Mouse (Mus musculus): ENCODE results near the gene Sh2d4b. TPM values are rescaled to one million over a fixed set of nuclear protein-coding genes. Genes with fewer than 3 reads are reported as not detected.

Sh2d4b gene
- polyA plus RNA-seq, 1 experiment from 2014 or later = 0.38 TPM

DNA sequence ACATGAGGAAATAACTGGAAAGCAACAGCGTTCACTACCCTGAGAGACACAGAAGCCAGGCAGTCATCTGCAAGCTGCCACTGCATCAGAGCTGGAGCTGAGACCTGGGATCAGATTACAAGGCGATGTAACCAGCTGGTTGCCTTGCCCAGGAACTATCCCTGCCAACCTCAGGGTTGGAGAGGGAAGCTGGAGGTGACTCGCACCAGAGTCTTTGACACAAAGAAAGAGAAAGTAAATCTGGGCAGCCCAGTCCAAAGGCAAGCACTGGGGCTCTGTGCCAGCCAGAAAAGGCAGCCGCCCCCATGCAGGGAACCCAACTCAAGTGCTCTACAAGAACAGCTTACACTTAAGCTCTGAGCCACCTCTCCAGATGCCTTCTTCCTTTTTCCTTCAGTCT is 7.8 kb downstream of the Sh2d4b start:
- H3K27me3 ChIP-seq (replicated peaks; ENCODE audit: insufficient read depth, low read length) = no peaks in the 10 kb centered on the region
- H3K4me3 ChIP-seq (ENCODE audit: low read depth, low read length) = peak overlapping the region; percentile 10; the same call in 1 of the 2 replicates
- no peaks in the 10 kb centered on the region; the same call in 1 of the 2 replicates for H3K4me1 ChIP-seq (ENCODE audit: insufficient read depth, low read depth, low read length)
- ATAC-seq (peak; percentile 83), DNase-seq (ENCODE audit: low spot score) (peak; percentile 72)
- H3K4me2 ChIP-seq (replicated peaks; ENCODE audit: low read depth, low read length) = peak overlapping the region; percentile 32
- no peaks in the 10 kb centered on the region for H3K36me3 ChIP-seq (ENCODE audit: insufficient read depth, low read length)
- no peak for TF ChIP-seq CTCF (IDR thresholded peaks at IDR 0.05)
- no peak for TF ChIP-seq EP300 (IDR thresholded peaks at IDR 0.05)
- H3K27ac ChIP-seq (ENCODE audit: low read length) = peak overlapping the region; percentile 66
- no peak overlapping the region for H3K9ac ChIP-seq (replicated peaks; ENCODE audit: low read depth)
- 17% methylated on average over 4 of the region's 4 CpGs for WGBS
- no peaks in the 10 kb centered on the region for H3K9me3 ChIP-seq (ENCODE audit: low read length)

DNA sequence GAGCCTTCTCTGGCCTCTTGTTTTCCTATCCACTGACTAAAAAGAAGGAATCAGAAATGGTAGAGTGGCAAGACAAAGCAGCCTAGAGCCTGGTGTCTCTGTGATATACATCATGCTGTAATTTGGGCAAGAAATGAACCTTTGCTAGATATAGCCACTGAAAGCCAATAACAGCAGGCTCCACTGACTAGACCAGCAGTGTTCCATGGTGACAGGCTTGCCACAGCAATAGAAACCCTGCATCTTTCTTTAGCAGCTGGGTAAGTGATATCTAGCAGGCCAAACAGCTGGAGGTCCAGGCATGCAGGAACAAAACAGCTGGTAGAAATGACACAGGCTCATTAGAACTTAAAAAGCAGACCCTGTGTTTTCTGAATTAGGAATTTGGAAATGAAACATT is 18.5 kb downstream of the Sh2d4b start:
- ATAC-seq (no peak), DNase-seq (ENCODE audit: low spot score) (no peak)
- TF ChIP-seq CTCF (IDR thresholded peaks at IDR 0.05) (no peak), EP300 (IDR thresholded peaks at IDR 0.05) (no peak)
- Histone ChIP-seq H3K27me3 (replicated peaks; ENCODE audit: insufficient read depth, low read length) (no peaks in the 10 kb centered on the region), H3K9me3 (ENCODE audit: low read length) (no peaks in the 10 kb centered on the region), H3K36me3 (ENCODE audit: insufficient read depth, low read length) (no peaks in the 10 kb centered on the region), H3K4me2 (replicated peaks; ENCODE audit: low read depth, low read length) (no peak overlapping the region), H3K9ac (replicated peaks; ENCODE audit: low read depth) (no peak overlapping the region), H3K27ac (ENCODE audit: low read length) (no peak overlapping the region), H3K4me1 (ENCODE audit: insufficient read depth, low read depth, low read length) (no peaks in the 10 kb centered on the region), H3K4me3 (ENCODE audit: low read depth, low read length) (no peak overlapping the region)

DNA sequence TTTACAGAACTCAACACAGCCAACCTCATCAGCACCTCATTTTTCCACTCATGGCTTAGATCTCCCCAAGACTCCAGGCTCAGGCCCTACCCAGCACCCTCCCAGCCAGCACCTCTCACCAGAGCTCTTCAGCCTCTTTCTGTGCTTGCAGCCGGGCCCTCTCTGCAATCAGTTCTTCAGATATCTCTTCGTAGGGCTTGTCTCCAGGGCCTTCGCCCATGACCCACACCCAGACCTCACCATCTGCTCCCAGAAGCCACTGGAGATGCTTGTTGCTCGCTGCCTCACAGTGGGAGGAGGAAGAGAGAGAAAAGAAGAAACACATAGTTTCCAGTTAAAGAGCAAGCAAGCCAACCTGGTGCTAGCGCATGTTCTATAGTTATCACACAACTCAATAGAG is 19.1 kb downstream of the Sh2d4b start:
- WGBS = 83% methylated on average over 5 of the region's 5 CpGs
- H3K9ac ChIP-seq (replicated peaks; ENCODE audit: low read depth) = no peak overlapping the region
- DNase-seq (ENCODE audit: low spot score) = no peak
- no peaks in the 10 kb centered on the region for H3K4me1 ChIP-seq (ENCODE audit: insufficient read depth, low read depth, low read length)
- H3K4me2 ChIP-seq (replicated peaks; ENCODE audit: low read depth, low read length) = no peak overlapping the region
- H3K36me3 ChIP-seq (ENCODE audit: insufficient read depth, low read length) = no peaks in the 10 kb centered on the region
- no peak overlapping the region for H3K4me3 ChIP-seq (ENCODE audit: low read depth, low read length)
- no peaks in the 10 kb centered on the region for H3K9me3 ChIP-seq (ENCODE audit: low read length)
- H3K27me3 ChIP-seq (replicated peaks; ENCODE audit: insufficient read depth, low read length) = no peaks in the 10 kb centered on the region
- no peak for ATAC-seq
- TF ChIP-seq CTCF (IDR thresholded peaks at IDR 0.05) (no peak), EP300 (IDR thresholded peaks at IDR 0.05) (no peak)
- no peak overlapping the region for H3K27ac ChIP-seq (ENCODE audit: low read length)

DNA sequence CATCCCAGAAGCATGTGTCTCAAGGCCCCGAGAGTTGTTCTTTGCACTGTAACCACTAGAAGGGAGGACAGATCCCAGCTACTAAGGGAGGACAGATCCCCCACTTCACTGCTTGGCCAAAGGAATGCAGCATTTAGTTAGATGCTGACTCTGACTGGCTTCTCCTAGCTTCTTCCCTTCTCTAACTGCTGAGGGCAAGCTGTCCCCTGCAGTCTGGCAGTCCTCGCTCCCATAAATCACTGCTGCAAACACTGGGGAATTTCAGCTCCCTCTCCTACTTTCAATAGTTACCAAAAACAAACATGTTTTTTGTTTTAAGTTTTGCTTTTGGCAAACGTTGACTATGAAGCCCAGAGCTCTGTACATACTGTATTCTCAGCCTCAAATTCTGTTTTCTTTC is 22.5 kb downstream of the Sh2d4b start:
- H3K9me3 ChIP-seq (ENCODE audit: low read length) = no peaks in the 10 kb centered on the region
- no peak overlapping the region for H3K27ac ChIP-seq (ENCODE audit: low read length)
- DNase-seq (ENCODE audit: low spot score) (no peak), ATAC-seq (no peak)
- no peak overlapping the region for H3K4me2 ChIP-seq (replicated peaks; ENCODE audit: low read depth, low read length)
- H3K4me1 ChIP-seq (ENCODE audit: insufficient read depth, low read depth, low read length) = no peaks in the 10 kb centered on the region
- H3K4me3 ChIP-seq (ENCODE audit: low read depth, low read length) = no peak overlapping the region
- no peaks in the 10 kb centered on the region for H3K27me3 ChIP-seq (replicated peaks; ENCODE audit: insufficient read depth, low read length)
- WGBS = 57% methylated on average over 3 of the region's 3 CpGs
- no peak overlapping the region for H3K9ac ChIP-seq (replicated peaks; ENCODE audit: low read depth)
- no peak for TF ChIP-seq EP300 (IDR thresholded peaks at IDR 0.05)
- no peak for TF ChIP-seq CTCF (IDR thresholded peaks at IDR 0.05)
- no peaks in the 10 kb centered on the region for H3K36me3 ChIP-seq (ENCODE audit: insufficient read depth, low read length)

DNA sequence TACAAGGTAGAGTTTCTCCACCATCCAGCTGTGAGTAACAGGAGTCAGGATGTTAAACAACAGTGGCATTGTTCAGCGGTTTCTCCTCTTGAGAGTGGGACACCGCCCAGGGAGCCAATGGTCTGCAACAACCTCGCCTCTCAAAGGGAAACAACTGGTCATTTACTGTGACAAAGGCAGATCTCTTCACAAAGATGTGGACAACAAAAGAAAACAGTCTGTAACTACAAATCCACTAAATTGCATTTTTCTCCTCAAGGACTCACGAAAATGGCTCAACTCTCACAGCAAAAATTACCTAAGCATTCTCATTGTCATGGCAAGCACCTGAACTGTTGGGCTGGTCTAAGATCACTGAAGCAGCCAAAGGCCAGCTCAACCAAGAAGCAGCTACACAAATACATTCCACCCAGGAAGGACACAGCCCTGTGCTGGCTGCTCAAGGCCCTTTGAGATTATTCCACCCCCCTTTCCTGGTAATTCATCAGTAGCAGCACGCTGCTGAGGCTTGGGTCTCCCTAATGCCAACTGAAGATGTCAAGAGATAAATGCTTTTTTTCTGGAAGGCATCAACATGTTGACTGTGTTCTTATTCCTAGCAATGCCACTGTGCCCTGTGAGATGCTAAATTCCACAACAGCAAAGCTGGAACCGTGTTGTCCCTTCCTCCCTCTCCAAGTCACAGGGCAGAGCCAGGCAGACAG is 28.1 kb downstream of the Sh2d4b start:
- no peak overlapping the region for H3K27ac ChIP-seq (ENCODE audit: low read length)
- TF ChIP-seq CTCF (IDR thresholded peaks at IDR 0.05) (no peak), EP300 (IDR thresholded peaks at IDR 0.05) (no peak)
- H3K4me3 ChIP-seq (ENCODE audit: low read depth, low read length) = no peak overlapping the region
- H3K9me3 ChIP-seq (ENCODE audit: low read length) = no peaks in the 10 kb centered on the region
- no peak overlapping the region for H3K4me2 ChIP-seq (replicated peaks; ENCODE audit: low read depth, low read length)
- DNase-seq (ENCODE audit: low spot score) (peak; percentile 10), ATAC-seq (no peak)
- H3K9ac ChIP-seq (replicated peaks; ENCODE audit: low read depth) = no peak overlapping the region
- 56% methylated on average over 6 of the region's 6 CpGs for WGBS
- H3K4me1 ChIP-seq (ENCODE audit: insufficient read depth, low read depth, low read length) = no peaks in the 10 kb centered on the region
- H3K27me3 ChIP-seq (replicated peaks; ENCODE audit: insufficient read depth, low read length) = no peaks in the 10 kb centered on the region
- no peaks in the 10 kb centered on the region for H3K36me3 ChIP-seq (ENCODE audit: insufficient read depth, low read length)

DNA sequence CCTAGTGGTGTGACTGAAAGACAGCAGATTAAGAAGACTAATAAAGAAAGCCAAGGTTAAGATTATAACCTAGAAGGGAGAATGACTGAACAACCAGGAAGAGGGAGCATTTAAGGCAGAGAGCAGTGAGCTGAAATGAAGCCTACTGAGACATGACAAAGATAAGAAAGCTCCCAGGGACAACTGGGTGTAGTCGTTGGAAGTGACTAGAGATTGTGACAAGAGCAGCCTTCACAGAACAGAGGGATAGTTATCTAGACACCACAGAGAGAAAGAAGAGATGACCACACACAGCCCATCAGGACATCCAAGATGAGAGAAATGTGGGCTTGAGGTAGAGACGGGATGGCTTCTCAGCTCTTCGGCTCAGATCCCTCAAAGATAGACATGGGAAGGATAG is 29.4 kb downstream of the Sh2d4b start:
- Histone ChIP-seq H3K27me3 (replicated peaks; ENCODE audit: insufficient read depth, low read length) (no peaks in the 10 kb centered on the region), H3K9me3 (ENCODE audit: low read length) (no peaks in the 10 kb centered on the region), H3K27ac (ENCODE audit: low read length) (no peak overlapping the region), H3K4me3 (ENCODE audit: low read depth, low read length) (no peak overlapping the region), H3K4me1 (ENCODE audit: insufficient read depth, low read depth, low read length) (no peaks in the 10 kb centered on the region), H3K9ac (replicated peaks; ENCODE audit: low read depth) (no peak overlapping the region), H3K4me2 (replicated peaks; ENCODE audit: low read depth, low read length) (no peak overlapping the region), H3K36me3 (ENCODE audit: insufficient read depth, low read length) (no peaks in the 10 kb centered on the region)
- DNase-seq (ENCODE audit: low spot score) = no peak
- no peak for ATAC-seq
- 82% methylated on average over 3 of the region's 3 CpGs for WGBS
- TF ChIP-seq EP300 (IDR thresholded peaks at IDR 0.05) = no peak
- no peak for TF ChIP-seq CTCF (IDR thresholded peaks at IDR 0.05)

DNA sequence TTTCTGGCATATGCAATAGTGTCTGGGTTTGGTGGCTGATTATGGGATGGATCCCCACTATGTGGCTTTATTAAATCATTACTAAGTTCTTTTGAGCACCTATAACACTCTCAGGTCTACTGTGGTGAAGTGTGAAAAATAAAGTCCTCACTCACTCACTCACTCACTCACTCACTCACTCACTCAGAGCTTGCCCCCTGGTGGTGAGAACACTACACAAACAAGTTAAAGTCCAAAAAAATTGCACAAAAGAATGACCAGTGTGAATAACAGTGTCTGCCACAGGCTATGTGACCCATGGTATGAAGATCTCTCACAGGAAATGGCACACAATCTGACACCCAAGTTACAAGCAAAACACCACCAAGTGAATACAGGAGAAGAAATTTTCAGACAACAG is 30.0 kb downstream of the Sh2d4b start:
- no peak overlapping the region for H3K27ac ChIP-seq (ENCODE audit: low read length)
- H3K9me3 ChIP-seq (ENCODE audit: low read length) = no peaks in the 10 kb centered on the region
- H3K4me3 ChIP-seq (ENCODE audit: low read depth, low read length) = no peak overlapping the region
- TF ChIP-seq EP300 (IDR thresholded peaks at IDR 0.05) = no peak
- peak; percentile 53 for TF ChIP-seq CTCF (IDR thresholded peaks at IDR 0.05)
- no peak overlapping the region for H3K9ac ChIP-seq (replicated peaks; ENCODE audit: low read depth)
- H3K4me2 ChIP-seq (replicated peaks; ENCODE audit: low read depth, low read length) = no peak overlapping the region
- H3K27me3 ChIP-seq (replicated peaks; ENCODE audit: insufficient read depth, low read length) = no peaks in the 10 kb centered on the region
- no peak for ATAC-seq
- H3K36me3 ChIP-seq (ENCODE audit: insufficient read depth, low read length) = no peaks in the 10 kb centered on the region
- no peaks in the 10 kb centered on the region for H3K4me1 ChIP-seq (ENCODE audit: insufficient read depth, low read depth, low read length)
- peak; percentile 14 for DNase-seq (ENCODE audit: low spot score)
